Mouse (Mus musculus) retina, embryonic 14.5 days (tissue): ENCODE results near the gene Btbd7.

Experiments used
- DNase-seq: peaks from one replicate; pipeline ENCODE4 v3.0.0-alpha.2; 2015; ENCODE audit warnings: low spot score

Btbd7 gene

GRCm38 (mm10) chr12:102730798-102731619 is 147.3 kb downstream of the Btbd7 start:
- peak; percentile 49 for DNase-seq
